Mouse (Mus musculus) midbrain, embryonic 11.5 days (tissue): ENCODE results near the gene Efcab2. TPM values are rescaled to one million over a fixed set of nuclear protein-coding genes. Genes with fewer than 3 reads are reported as not detected.
"Not testable (repeated sequence)": the region's sequence is repeated elsewhere in the genome, so short reads cannot be mapped to it uniquely, and the experiment has no call there.

Experiments used
- ATAC-seq: fragments of 200-750 bp; cut with Nextera tagmentation; 2 replicates; pipeline ENCODE4 v1.8.0; 2017; ENCODE audit warnings: moderate TSS enrichment, moderate library complexity; ENCODE audit not compliant: low FRiP score
- DNase-seq: peaks from one replicate; pipeline ENCODE4 v3.0.0; 2015; ENCODE audit warnings: low spot score; ENCODE audit errors: missing footprints
- H3K27ac ChIP-seq: fragments of 300-500 bp; sonication (generic); 2 replicates; pipeline ENCODE4 v1.5.1; 2014; ENCODE audit warnings: low read depth, low read length
- H3K27me3 ChIP-seq: fragments of 300-500 bp; sonication (generic); 2 replicates; pipeline ENCODE4 v1.6.1; 2014; ENCODE audit warnings: mild to moderate bottlenecking, low read length, moderate library complexity, mixed read lengths; ENCODE audit not compliant: control insufficient read depth, insufficient read depth
- H3K36me3 ChIP-seq: fragments of 300-500 bp; sonication (generic); 2 replicates; pipeline ENCODE4 v1.6.1; 2014; ENCODE audit warnings: mild to moderate bottlenecking, low read length, moderate library complexity, mixed read lengths; ENCODE audit not compliant: control insufficient read depth, insufficient read depth
- H3K4me1 ChIP-seq: fragments of 300-500 bp; sonication (generic); 2 replicates; pipeline ENCODE4 v1.6.1; 2014; ENCODE audit warnings: low read length; ENCODE audit not compliant: control insufficient read depth, insufficient read depth
- H3K4me2 ChIP-seq: fragments of 300-500 bp; sonication (generic); 2 replicates; pipeline ENCODE4 v1.6.1; 2014; ENCODE audit warnings: mild to moderate bottlenecking, moderate library complexity
- H3K4me3 ChIP-seq: fragments of 300-500 bp; sonication (generic); 2 replicates; pipeline ENCODE4 v1.5.1; 2014; ENCODE audit warnings: low read depth, low read length
- H3K9ac ChIP-seq: fragments of 300-500 bp; sonication (generic); 2 replicates; pipeline ENCODE4 v1.6.1; 2014; ENCODE audit warnings: low read length
- H3K9me3 ChIP-seq: fragments of 300-500 bp; sonication (generic); 2 replicates; pipeline ENCODE4 v1.6.1; 2016; ENCODE audit warnings: low read length; ENCODE audit not compliant: control insufficient read depth
- WGBS: fragments of 180-500 bp; shearing (Covaris S2); extraction: QIAGEN DNeasy Blood & Tissue Kit; methylation state at CpG from one replicate; pipeline ENCODE4 v1.1.7; 2014; 5-methylcytosine and 5-hydroxymethylcytosine counted together
- polyA plus RNA-seq: library from polyadenylated mRNA; unstranded; fragments of >200 nt; fragmentation: Nextera tagmentation; extraction: Ambion mirVana; gene quantifications from 2 replicates; pipeline ENCODE4 v1.2.1, GENCODE M21; 2014

Efcab2 gene
- polyA plus RNA-seq, 1 experiment from 2014 or later, result 9.9 TPM

- not testable (repeated sequence) for H3K27me3 ChIP-seq, H3K27ac ChIP-seq, H3K9me3 ChIP-seq, ATAC-seq, DNase-seq, H3K4me2 ChIP-seq, H3K4me3 ChIP-seq, H3K9ac ChIP-seq, H3K36me3 ChIP-seq, H3K4me1 ChIP-seq
- 87% methylated on average over 2 of the region's 2 CpGs for WGBS
Measured at GRCm38 (mm10) chr1:178413367-178413766, 7.5 kb downstream of the Efcab2 start.

GRCm38 (mm10) chr1:178419608-178420007, 13.7 kb downstream of the Efcab2 start:
- no peaks in the 10 kb centered on the region for H3K27me3 ChIP-seq
- no peak overlapping the region for H3K27ac ChIP-seq
- ATAC-seq, result no peak
- no peak overlapping the region for H3K4me2 ChIP-seq
- H3K4me3 ChIP-seq, result no peak overlapping the region
- 90% methylated on average over 2 of the region's 2 CpGs for WGBS
- H3K9ac ChIP-seq, result no peak overlapping the region
- no peaks in the 10 kb centered on the region for H3K9me3 ChIP-seq
- H3K36me3 ChIP-seq, result no peaks in the 10 kb centered on the region
- no peaks in the 10 kb centered on the region for H3K4me1 ChIP-seq
- no peak for DNase-seq

GRCm38 (mm10) chr1:178423662-178424061, 17.8 kb downstream of the Efcab2 start:
- no peaks in the 10 kb centered on the region for H3K4me1 ChIP-seq
- 95% methylated on average over 1 of the region's 1 CpGs for WGBS
- no peak overlapping the region for H3K4me2 ChIP-seq
- H3K27ac ChIP-seq, result no peak overlapping the region
- H3K36me3 ChIP-seq, result no peaks in the 10 kb centered on the region
- H3K4me3 ChIP-seq, result no peak overlapping the region
- H3K27me3 ChIP-seq, result no peaks in the 10 kb centered on the region
- no peak for ATAC-seq
- no peak overlapping the region for H3K9ac ChIP-seq
- peak; percentile 6 for DNase-seq
- no peaks in the 10 kb centered on the region for H3K9me3 ChIP-seq

- H3K9me3 ChIP-seq, result no peaks in the 10 kb centered on the region
- 92% methylated on average over 4 of the region's 4 CpGs for WGBS
- H3K4me3 ChIP-seq, result no peak overlapping the region
- DNase-seq (peak; percentile 28), ATAC-seq (no peak)
- H3K9ac ChIP-seq, result no peak overlapping the region
- H3K27me3 ChIP-seq, result no peaks in the 10 kb centered on the region
- no peaks in the 10 kb centered on the region for H3K4me1 ChIP-seq
- no peak overlapping the region for H3K4me2 ChIP-seq
- no peak overlapping the region for H3K27ac ChIP-seq
- no peaks in the 10 kb centered on the region for H3K36me3 ChIP-seq
Measured at GRCm38 (mm10) chr1:178431619-178432444, 25.9 kb downstream of the Efcab2 start.

- Histone ChIP-seq H3K4me1 (no peaks in the 10 kb centered on the region), H3K9me3 (no peaks in the 10 kb centered on the region), H3K4me2 (no peak overlapping the region), H3K4me3 (no peak overlapping the region), H3K36me3 (no peaks in the 10 kb centered on the region), H3K27ac (no peak overlapping the region), H3K27me3 (no peaks in the 10 kb centered on the region), H3K9ac (no peak overlapping the region)
- DNase-seq (peak; percentile 56), ATAC-seq (no peak)
- 93% methylated on average over 1 of the region's 1 CpGs for WGBS
Measured at GRCm38 (mm10) chr1:178433619-178434018, 27.7 kb downstream of the Efcab2 start.

GRCm38 (mm10) chr1:178444407-178444806, 38.5 kb downstream of the Efcab2 start:
- no peaks in the 10 kb centered on the region for H3K27me3 ChIP-seq
- no peaks in the 10 kb centered on the region for H3K36me3 ChIP-seq
- ATAC-seq (no peak), DNase-seq (no peak)
- no peak overlapping the region for H3K27ac ChIP-seq
- no peak overlapping the region for H3K4me2 ChIP-seq
- WGBS, result 47% methylated on average over 3 of the region's 3 CpGs
- no peak overlapping the region for H3K4me3 ChIP-seq
- H3K9ac ChIP-seq, result no peak overlapping the region
- H3K4me1 ChIP-seq, result peaks cover 4% of the 10 kb centered on the region; the same call in 1 of the 2 replicates
- no peaks in the 10 kb centered on the region for H3K9me3 ChIP-seq

- Histone ChIP-seq H3K36me3 (no peaks in the 10 kb centered on the region), H3K4me3 (no peak overlapping the region), H3K27me3 (no peaks in the 10 kb centered on the region), H3K4me1 (peaks cover 4% of the 10 kb centered on the region; the same call in 1 of the 2 replicates), H3K27ac (no peak overlapping the region), H3K4me2 (no peak overlapping the region), H3K9ac (no peak overlapping the region), H3K9me3 (no peaks in the 10 kb centered on the region)
- ATAC-seq (no peak), DNase-seq (no peak)
- WGBS, result 98% methylated on average over 1 of the region's 1 CpGs
Measured at GRCm38 (mm10) chr1:178447036-178447435, 41.2 kb downstream of the Efcab2 start.

- Histone ChIP-seq H3K9me3 (no peaks in the 10 kb centered on the region), H3K27me3 (no peaks in the 10 kb centered on the region), H3K36me3 (no peaks in the 10 kb centered on the region), H3K4me1 (peaks cover 4% of the 10 kb centered on the region; the same call in 1 of the 2 replicates), H3K9ac (no peak overlapping the region), H3K4me3 (no peak overlapping the region), H3K27ac (no peak overlapping the region), H3K4me2 (no peak overlapping the region)
- DNase-seq (no peak), ATAC-seq (no peak)
- 58% methylated on average over 6 of the region's 6 CpGs for WGBS
Measured at GRCm38 (mm10) chr1:178448271-178448744, 42.4 kb downstream of the Efcab2 start.

- WGBS, result 19% methylated on average over 3 of the region's 3 CpGs
- Histone ChIP-seq H3K36me3 (no peaks in the 10 kb centered on the region), H3K27me3 (no peaks in the 10 kb centered on the region), H3K9ac (no peak overlapping the region), H3K9me3 (no peaks in the 10 kb centered on the region), H3K4me2 (no peak overlapping the region), H3K4me1 (peaks cover 3% of the 10 kb centered on the region; the same call in 1 of the 2 replicates), H3K27ac (no peak overlapping the region), H3K4me3 (no peak overlapping the region)
- DNase-seq (peak; percentile 96), ATAC-seq (peak; percentile 90)
Measured at GRCm38 (mm10) chr1:178449172-178449571, 43.3 kb downstream of the Efcab2 start.
